Mouse (Mus musculus) heart, adult 2 months (tissue): ENCODE data around the gene Helt.

Source experiments
- CTCF ChIP-seq: fragments of 200-600 bp; IDR thresholded peaks from 2 replicates; pipeline ENCODE4 v1.8.1; 2022; ENCODE audit warnings: antibody characterized with exemption, mild to moderate bottlenecking, moderate library complexity
- EP300 ChIP-seq: fragments of 200-500 bp; IDR thresholded peaks from 2 replicates; pipeline ENCODE4 v1.6.1; 2011; ENCODE audit warnings: low read depth, low read length, control low read depth; ENCODE audit not compliant: insufficient read depth
- POLR2A ChIP-seq: fragments of 200-500 bp; IDR thresholded peaks from 2 replicates; pipeline ENCODE4 v1.6.1; 2011; ENCODE audit warnings: mild to moderate bottlenecking, low read depth, low read length, control low read depth; ENCODE audit not compliant: insufficient read depth

DNA sequence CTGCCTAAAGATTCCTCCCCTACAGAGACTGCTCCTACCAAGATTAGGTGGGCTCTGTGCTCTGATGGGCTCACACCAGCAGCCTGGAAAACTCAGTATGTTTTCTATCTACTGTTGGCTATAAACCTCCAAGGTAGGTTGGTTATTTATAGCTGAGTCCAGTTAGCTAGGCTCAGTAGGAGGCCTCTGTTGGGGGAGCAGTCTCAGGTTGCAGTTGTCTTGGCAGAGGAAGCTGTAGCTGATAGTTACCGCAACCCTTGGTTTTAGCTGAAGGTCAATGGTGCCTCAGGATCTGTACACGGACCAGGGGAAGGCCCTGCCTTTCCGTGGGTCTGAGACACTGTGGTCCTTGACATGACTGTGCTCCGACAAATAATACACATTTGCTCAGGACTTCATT lies 8.5 kb downstream of the Helt start:
- TF ChIP-seq CTCF (no peak), POLR2A (no peak), EP300 (no peak)
